In genomic region chr6:129631046-129631445, GRCm38 (mm10) we compare ENCODE assay signal across 1 mouse cellular context. TPM values are rescaled to one million over a fixed set of nuclear protein-coding genes. Genes with fewer than 3 reads are reported as not detected.
"Had no signal": no experiment of that assay in that cellular context is flagged by ENCODE, and none has a peak within 500 bp of the region (broad histone marks: within the 10 kb centered on the region; RNA-seq: fewer than 3 reads in every experiment).

No protein-coding gene starts in this region.

RNA-seq across cellular contexts. Expression of gene Klrc3, which starts 12.1 kb away (rescaled TPM):
- total RNA-seq: neutrophil, adult 5-6 weeks had no signal
